Mouse (Mus musculus) CH12.LX (cell line): ENCODE measurements around the gene Cnn3. TPM values are rescaled to one million over a fixed set of nuclear protein-coding genes. Genes with fewer than 3 reads are reported as not detected.

Experiments used
- DNase-seq: peaks from one replicate; pipeline ENCODE4 v3.0.0-alpha.2; 2013; ENCODE audit errors: extremely low read depth
- H3K27ac ChIP-seq: 2 replicates; pipeline ENCODE4 v1.5.1; 2012; ENCODE audit warnings: low read depth, mild to moderate bottlenecking, control low read depth, moderate library complexity; ENCODE audit not compliant: insufficient read depth
- H3K27me3 ChIP-seq: replicated peaks from 2 replicates; pipeline ENCODE3; 2012; ENCODE audit warnings: inconsistent platforms
- H3K36me3 ChIP-seq, 2 experiments: replicated peaks in 1 of 2; 2 replicates each; pipeline versions ENCODE3 to v1.6.1; 2012; ENCODE audit warnings: inconsistent platforms in 1 of 2, low read length in 1 of 2, mild to moderate bottlenecking in 1 of 2, mixed read lengths in 1 of 2, moderate library complexity in 1 of 2; ENCODE audit not compliant: control insufficient read depth in 1 of 2, insufficient read depth in 1 of 2
- H3K4me1 ChIP-seq, 2 experiments: 2 replicates each; pipeline ENCODE4 v1.6.1; 2012; ENCODE audit warnings: inconsistent platforms in 1 of 2, moderate library complexity in 1 of 2; ENCODE audit not compliant: insufficient read depth in 2 of 2, control insufficient read depth in 1 of 2
- H3K4me2 ChIP-seq: 2 replicates; pipeline ENCODE4 v1.6.1; 2012; ENCODE audit warnings: low read depth, mild to moderate bottlenecking, control low read depth; ENCODE audit not compliant: poor library complexity, insufficient read depth, severe bottlenecking
- H3K4me3 ChIP-seq, 3 experiments: fragments of 150-350 bp in 1 of 3; sonication (generic) in 1 of 3; replicated peaks in 1 of 3; 2 replicates each; pipeline versions ENCODE3 to v1.5.1; 2011 to 2012; ENCODE audit warnings: low read depth in 2 of 3, low read length in 2 of 3, mild to moderate bottlenecking in 2 of 3, moderate library complexity in 2 of 3, control low read depth in 1 of 3, improper control_type of control experiment in 1 of 3, inconsistent platforms in 1 of 3, mixed read lengths in 1 of 3; ENCODE audit not compliant: poor library complexity in 1 of 3
- H3K79me2 ChIP-seq: replicated peaks from 2 replicates; pipeline ENCODE4 v1.6.1; 2012; ENCODE audit warnings: mild to moderate bottlenecking, moderate library complexity; ENCODE audit not compliant: control insufficient read depth, poor library complexity, insufficient read depth, severe bottlenecking; ENCODE audit errors: extremely low read depth
- H3K9ac ChIP-seq: 2 replicates; pipeline ENCODE4 v1.6.1; 2012; ENCODE audit warnings: low read depth, mild to moderate bottlenecking, control low read depth, moderate library complexity; ENCODE audit not compliant: insufficient read depth
- H3K9me3 ChIP-seq: replicated peaks from 2 replicates; pipeline ENCODE3; 2012; ENCODE audit warnings: low read length, inconsistent platforms, mixed read lengths
- BHLHE40 ChIP-seq: IDR thresholded peaks from 2 replicates; pipeline ENCODE4 v1.6.1; 2011; ENCODE audit warnings: mild to moderate bottlenecking, low read depth, low read length, improper control_type of control experiment
- CHD1 ChIP-seq: IDR thresholded peaks from 2 replicates; pipeline ENCODE4 v1.6.1; 2012; ENCODE audit warnings: low read depth, low read length, improper control_type of control experiment, inconsistent platforms
- CHD2 ChIP-seq: IDR thresholded peaks from 2 replicates; pipeline ENCODE4 v1.6.1; 2011; ENCODE audit warnings: low read length, improper control_type of control experiment
- CTCF ChIP-seq, 2 experiments: IDR thresholded peaks in 1 of 2; conservative IDR thresholded peaks in 1 of 2; 2 replicates each; pipeline ENCODE4 v1.5.1; 2011 to 2012; ENCODE audit warnings: low read depth in 2 of 2, low read length in 2 of 2, improper control_type of control experiment in 1 of 2, inconsistent platforms in 1 of 2, mild to moderate bottlenecking in 1 of 2, moderate library complexity in 1 of 2
- EP300 ChIP-seq: IDR thresholded peaks from 2 replicates; pipeline ENCODE4 v1.6.1; 2011; ENCODE audit warnings: low read length, improper control_type of control experiment
- HCFC1 ChIP-seq: IDR thresholded peaks from 2 replicates; pipeline ENCODE4 v1.6.1; 2012; ENCODE audit warnings: low read depth, mild to moderate bottlenecking, inconsistent platforms, low read length, improper control_type of control experiment
- IRF4 ChIP-seq: IDR thresholded peaks from 2 replicates; pipeline ENCODE4 v1.6.1; 2014; ENCODE audit warnings: low read depth, mild to moderate bottlenecking, inconsistent platforms, low read length, improper control_type of control experiment
- JUND ChIP-seq: conservative IDR thresholded peaks from 2 replicates; pipeline ENCODE4 v1.6.1; 2011; ENCODE audit warnings: low read depth, low read length, improper control_type of control experiment
- MAX ChIP-seq: IDR thresholded peaks from 2 replicates; pipeline ENCODE4 v1.6.1; 2011; ENCODE audit warnings: low read length, improper control_type of control experiment
- MAZ ChIP-seq: IDR thresholded peaks from 2 replicates; pipeline ENCODE4 v1.6.1; 2012; ENCODE audit warnings: low read depth, mild to moderate bottlenecking, inconsistent platforms, low read length, improper control_type of control experiment, moderate library complexity
- NELFE ChIP-seq: IDR thresholded peaks from 2 replicates; pipeline ENCODE4 v1.6.1; 2011; ENCODE audit warnings: low read depth, low read length, improper control_type of control experiment
- NRF1 ChIP-seq: IDR thresholded peaks from 2 replicates; pipeline ENCODE4 v1.6.1; 2014; ENCODE audit warnings: low read depth, mild to moderate bottlenecking, inconsistent platforms, low read length, improper control_type of control experiment, moderate library complexity
- PAX5 ChIP-seq: IDR thresholded peaks from 2 replicates; pipeline ENCODE4 v1.6.1; 2012; ENCODE audit warnings: low read length, inconsistent platforms, mixed read lengths
- POLR2A ChIP-seq: IDR thresholded peaks from 2 replicates; pipeline ENCODE4 v1.6.1; 2011; ENCODE audit warnings: low read depth, mild to moderate bottlenecking, improper control_type of control experiment, low read length
- POLR2AphosphoS2 ChIP-seq: IDR thresholded peaks from 2 replicates; pipeline ENCODE4 v1.6.1; 2011; ENCODE audit warnings: low read depth, low read length, improper control_type of control experiment
- RAD21 ChIP-seq: IDR thresholded peaks from 2 replicates; pipeline ENCODE4 v1.6.1; 2011; ENCODE audit warnings: low read depth, mild to moderate bottlenecking, low read length, improper control_type of control experiment, moderate library complexity
- SMC3 ChIP-seq: IDR thresholded peaks from 2 replicates; pipeline ENCODE4 v1.6.1; 2011; ENCODE audit warnings: low read depth, low read length, improper control_type of control experiment
- USF1 ChIP-seq: IDR thresholded peaks from 2 replicates; pipeline ENCODE4 v1.6.1; 2014; ENCODE audit warnings: low read depth, mild to moderate bottlenecking, inconsistent platforms, low read length, improper control_type of control experiment
- dilution Hi-C: fragments of 300-500 bp; cut with MboI; formaldehyde crosslinking; loops from 2 replicates; pipeline ENCODE4 v1.14.3; 2020; ENCODE audit warnings: low sequenced_read_pairs; ENCODE audit not compliant: extremely low pct_unique_long_range_greater_than_20kb, extremely low pct_ligation_motif_present
- in situ Hi-C: fragments of 300-500 bp; cut with MboI; formaldehyde crosslinking; loops from 3 replicates; pipeline ENCODE4 v1.14.3; 2019; ENCODE audit warnings: low sequenced_read_pairs, low pct_ligation_motif_present, low pct_unique_long_range_greater_than_20kb, mixed read lengths
- polyA plus RNA-seq: library from polyadenylated mRNA; unstranded; fragments of >175 nt; gene quantifications from 2 replicates; pipeline ENCODE4 v1.2.1, GENCODE M21; 2012; ENCODE audit warnings: low read depth; ENCODE audit not compliant: insufficient read length
- total RNA-seq, 2 experiments: library from RNA; depleted of rRNA; stranded (reverse); fragments of 300-350 nt in 1 of 2; fragments of >200 nt in 1 of 2; gene quantifications; 2 replicates each; pipeline ENCODE4 v1.2.3; 2012 to 2014

The Cnn3 gene
- total and polyA plus RNA-seq, 3 experiments, result 12.5 to 58.5 (median 46.4) TPM

DNA sequence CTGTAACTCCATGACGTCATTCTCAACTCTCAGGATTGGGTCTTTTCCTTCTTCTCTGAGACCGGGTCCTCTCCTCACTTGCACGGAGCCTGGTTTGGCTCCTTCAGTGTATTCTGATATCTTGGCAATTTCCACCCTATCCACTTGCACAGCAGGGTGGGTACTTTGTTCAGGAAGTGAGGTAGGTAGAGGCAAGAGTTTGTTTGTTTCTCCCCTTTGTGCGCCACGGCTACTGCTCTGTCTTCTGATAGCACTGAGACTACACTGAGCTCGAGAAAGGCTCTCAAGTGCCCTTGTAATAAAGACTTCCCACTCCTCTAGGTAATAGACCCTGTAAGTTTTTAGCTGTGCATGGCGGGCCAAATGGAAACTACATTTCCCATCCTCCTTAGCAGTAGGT, 80.5 kb downstream of the Cnn3 start:
- no peaks in the 10 kb centered on the region for H3K27me3 ChIP-seq
- no peaks in the 10 kb centered on the region for H3K79me2 ChIP-seq
- no peaks in the 10 kb centered on the region for H3K9me3 ChIP-seq
- H3K36me3 ChIP-seq, result no peaks in the 10 kb centered on the region
- dilution Hi-C loops (no loop called here), in situ Hi-C loops (no loop called here)
- H3K4me1 ChIP-seq, result no peaks in the 10 kb centered on the region
- DNase-seq, result no peak
- H3K27ac ChIP-seq, result no peak overlapping the region
- H3K9ac ChIP-seq, result no peak overlapping the region
- no peak overlapping the region for H3K4me2 ChIP-seq
- H3K4me3 ChIP-seq, result no peak overlapping the region
- no peak for TF ChIP-seq EP300
- no peak for TF ChIP-seq NRF1
- peak; percentile 47 for TF ChIP-seq HCFC1
- TF ChIP-seq RAD21, result no peak
- no peak for TF ChIP-seq NELFE
- no peak for TF ChIP-seq USF1

DNA sequence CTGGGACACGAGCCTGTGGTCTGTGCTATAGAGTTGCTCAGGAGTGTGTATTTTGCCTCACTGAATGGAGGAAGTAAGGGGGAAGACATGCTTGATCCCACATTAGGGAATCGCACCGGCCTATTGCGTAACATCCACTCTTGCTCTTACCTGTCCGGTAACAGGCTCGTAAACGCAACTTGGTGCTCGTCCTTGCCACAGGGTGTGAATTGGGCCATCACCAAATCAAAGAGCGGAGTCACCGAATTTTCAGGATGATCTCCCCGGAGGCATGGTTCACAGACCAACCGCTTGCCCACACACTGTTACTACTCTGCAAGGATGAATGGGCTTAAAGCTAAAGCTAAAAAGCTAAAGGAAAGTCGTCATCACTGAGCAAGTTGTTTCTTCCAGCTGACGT, 81.4 kb downstream of the Cnn3 start:
- no peaks in the 10 kb centered on the region for H3K9me3 ChIP-seq
- no peak for DNase-seq
- TF ChIP-seq IRF4 (no peak), MAZ (no peak), PAX5 (no peak), JUND (no peak), CHD2 (no peak), CTCF (conservative IDR thresholded peaks at IDR 0.05 in 1 of 2, IDR thresholded peaks at IDR 0.05 in 1 of 2; ENCODE audit: low read depth in 2 of 2, low read length in 2 of 2) (no peak), POLR2AphosphoS2 (no peak), BHLHE40 (no peak), CHD1 (no peak), POLR2A (no peak), MAX (no peak), SMC3 (no peak)
- H3K4me3 ChIP-seq, result no peak overlapping the region
- H3K27ac ChIP-seq, result no peak overlapping the region
- in situ Hi-C loops (no loop called here), dilution Hi-C loops (no loop called here)
- H3K4me1 ChIP-seq, result no peaks in the 10 kb centered on the region
- no peak overlapping the region for H3K4me2 ChIP-seq
- H3K9ac ChIP-seq, result no peak overlapping the region
- H3K36me3 ChIP-seq, result no peaks in the 10 kb centered on the region
- H3K79me2 ChIP-seq, result no peaks in the 10 kb centered on the region
- no peaks in the 10 kb centered on the region for H3K27me3 ChIP-seq

Other genes starting within 250 kb of the Cnn3 start
- gene Tmem56, start 143.4 kb upstream of the Cnn3 start, total RNA-seq (2012; rRNA removed), result not detected in 2 replicates
- not detected in 2 replicates for gene Tmem56, start 143.4 kb upstream of the Cnn3 start, total RNA-seq (2014; rRNA removed)
- gene Tmem56, start 143.4 kb upstream of the Cnn3 start, polyA plus RNA-seq, result not detected in 2 replicates
- 5.0 and 6.3 TPM in 2 replicates for gene Alg14, start 134.7 kb upstream of the Cnn3 start, total RNA-seq (2012; rRNA removed)
- gene Alg14, start 134.7 kb upstream of the Cnn3 start, total RNA-seq (2014; rRNA removed), result 6.0 and 7.6 TPM in 2 replicates
- 8.3 and 10.2 TPM in 2 replicates for gene Alg14, start 134.7 kb upstream of the Cnn3 start, polyA plus RNA-seq
- not detected in 2 replicates for gene Slc44a3, start 105.9 kb downstream of the Cnn3 start, total RNA-seq (2012; rRNA removed)
- gene Slc44a3, start 105.9 kb downstream of the Cnn3 start, total RNA-seq (2014; rRNA removed), result not detected in 2 replicates
- gene Slc44a3, start 105.9 kb downstream of the Cnn3 start, polyA plus RNA-seq, result not detected in 2 replicates
- not detected in 2 replicates for gene 4930432M17Rik, start 244.3 kb downstream of the Cnn3 start, total RNA-seq (2012; rRNA removed)
- not detected in 2 replicates for gene 4930432M17Rik, start 244.3 kb downstream of the Cnn3 start, total RNA-seq (2014; rRNA removed)
- gene 4930432M17Rik, start 244.3 kb downstream of the Cnn3 start, polyA plus RNA-seq, result not detected in 2 replicates